Mouse (Mus musculus) small intestine, adult 2 months (tissue): Measurements from ENCODE around the gene Gm10197.

Experiments used
- CTCF ChIP-seq: fragments of 200-500 bp; IDR thresholded peaks from 2 replicates; pipeline ENCODE4 v1.5.1; 2012; ENCODE audit warnings: low read depth, mild to moderate bottlenecking, control low read depth, inconsistent platforms, low read length, moderate library complexity, mixed read lengths; ENCODE audit not compliant: insufficient replicate concordance, insufficient read length; ENCODE audit errors: extremely low read depth
- POLR2A ChIP-seq: fragments of 200-500 bp; IDR thresholded peaks from 2 replicates; pipeline ENCODE4 v1.6.1; 2012; ENCODE audit warnings: low read depth, mild to moderate bottlenecking, control low read depth, inconsistent platforms, low read length, moderate library complexity

- no peak for TF ChIP-seq CTCF
- no peak for TF ChIP-seq POLR2A
Measured at GRCm38 (mm10) chr19:53413617-53414380, 42.2 kb upstream of the Gm10197 start.
